Mouse (Mus musculus) spleen, postnatal 36 days (tissue): ENCODE measurements around the gene Tmem129.

Source experiments
- DNase-seq, 2 experiments: peaks; one replicate each; pipeline ENCODE4 v3.0.0; 2022; ENCODE audit warnings: low spot score in 2 of 2, mixed read lengths in 1 of 2

Gene Tmem129

DNA sequence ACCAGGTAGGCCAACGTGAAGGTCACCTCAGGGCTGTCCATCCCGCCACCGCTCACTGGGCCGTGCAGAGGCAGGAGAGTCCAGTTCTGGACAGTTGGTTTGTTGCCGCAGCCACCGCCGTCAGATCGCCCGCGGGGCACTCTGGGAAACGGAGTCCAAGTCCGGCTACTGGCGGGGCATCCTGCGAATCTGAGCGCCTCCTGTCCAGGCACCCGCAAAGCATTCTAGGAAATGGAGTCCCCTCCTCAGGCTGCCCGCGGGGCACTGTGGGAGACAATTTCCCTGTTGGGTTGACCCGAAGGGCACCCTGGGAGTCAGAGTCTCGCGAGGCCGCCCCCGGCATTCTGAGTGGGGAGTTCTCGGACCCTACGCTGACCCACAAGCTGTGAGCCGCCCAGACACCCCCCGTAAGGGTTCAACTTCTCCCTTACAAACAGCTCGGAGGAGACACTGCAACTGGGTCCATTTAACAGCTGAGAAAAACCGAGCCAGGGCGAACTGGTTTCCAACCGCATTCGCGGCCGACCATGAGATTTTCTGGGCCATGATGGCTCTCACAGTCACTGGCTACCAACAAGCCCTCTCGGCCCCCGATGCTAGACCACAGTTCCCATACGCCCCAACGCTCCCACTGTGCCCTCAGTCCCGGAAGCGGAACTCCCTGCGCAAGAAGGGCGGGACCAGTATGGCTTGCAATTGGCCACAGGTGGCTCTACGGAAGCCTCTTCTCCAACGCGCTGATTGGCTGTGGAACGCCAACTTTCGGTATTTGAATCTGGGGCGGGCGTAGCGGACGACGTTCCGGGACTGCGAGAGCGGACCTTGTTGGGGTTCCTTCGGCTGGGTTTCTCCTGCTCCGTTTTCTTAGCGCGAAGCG, at the start of gene Tmem129, which contains the start of gene Tacc3:
Gene Tmem129 (minus strand): TSS at position 630 of the 877 bp plus-strand sequence.
Gene Tacc3 (plus strand): TSS at position 342 of the 877 bp plus-strand sequence.
- DNase-seq, result peak; percentile 99

- DNase-seq, result no peak
These were observed 48.9 kb upstream of the Tmem129 start for GRCm38 (mm10) chr5:33707163-33707562.

- DNase-seq, result no peak
These were observed 48.1 kb upstream of the Tmem129 start for GRCm38 (mm10) chr5:33706350-33706629.

GRCm38 (mm10) chr5:33705612-33706349, 47.6 kb upstream of the Tmem129 start:
- no peak for DNase-seq

DNA sequence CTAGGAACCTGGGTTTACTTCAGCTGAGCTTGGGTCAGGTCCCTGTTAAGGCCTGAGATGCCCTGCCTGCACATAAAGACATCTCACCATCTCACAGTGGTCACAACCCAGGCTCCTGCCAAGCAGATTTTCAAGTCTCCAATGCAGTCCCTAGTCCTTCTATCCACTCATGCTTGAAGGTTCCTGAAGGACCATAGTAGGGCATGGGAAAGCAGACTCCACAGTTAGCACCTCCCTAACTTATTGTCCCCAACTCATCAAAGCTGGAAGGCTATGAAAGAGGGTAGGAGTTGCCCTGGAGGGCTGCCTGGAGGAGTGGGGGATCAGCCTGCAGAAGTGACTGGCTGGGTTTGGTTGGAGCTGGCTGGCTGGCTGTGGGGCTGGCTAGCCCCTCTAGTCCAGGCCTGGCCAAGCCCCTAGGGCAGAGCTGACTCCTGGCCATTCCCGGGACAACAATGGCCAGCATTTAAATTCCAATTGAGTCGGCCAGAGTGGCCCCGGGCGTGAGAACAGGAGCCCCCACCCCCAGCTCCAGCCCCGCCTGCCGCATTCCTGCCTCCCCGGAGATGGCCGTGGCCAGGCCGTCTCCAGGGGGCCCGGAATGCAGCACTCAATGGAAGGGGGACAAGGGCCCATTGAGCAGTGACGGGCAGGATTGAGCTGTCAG, 46.9 kb upstream of the Tmem129 start:
- no peak for DNase-seq

DNA sequence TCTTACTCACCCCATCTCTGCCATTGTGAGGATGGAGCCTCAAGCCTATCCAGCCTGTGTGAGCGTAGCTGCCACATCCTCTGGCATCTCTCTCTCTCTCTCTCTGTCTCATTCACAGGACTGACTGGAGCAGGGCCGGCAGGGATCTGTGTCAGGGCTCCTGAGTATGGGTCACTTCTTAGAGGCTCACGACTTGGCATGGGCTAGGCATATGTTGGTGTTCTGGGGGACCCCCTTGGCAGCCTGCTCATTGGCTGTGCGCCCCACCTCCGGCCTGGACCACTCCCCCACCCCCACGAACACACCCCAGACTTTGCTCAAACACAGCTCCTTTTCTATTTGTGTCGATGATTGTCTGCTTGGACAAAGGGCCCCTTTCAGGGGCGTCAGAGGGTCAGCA, 45.8 kb upstream of the Tmem129 start:
- DNase-seq, result no peak

DNA sequence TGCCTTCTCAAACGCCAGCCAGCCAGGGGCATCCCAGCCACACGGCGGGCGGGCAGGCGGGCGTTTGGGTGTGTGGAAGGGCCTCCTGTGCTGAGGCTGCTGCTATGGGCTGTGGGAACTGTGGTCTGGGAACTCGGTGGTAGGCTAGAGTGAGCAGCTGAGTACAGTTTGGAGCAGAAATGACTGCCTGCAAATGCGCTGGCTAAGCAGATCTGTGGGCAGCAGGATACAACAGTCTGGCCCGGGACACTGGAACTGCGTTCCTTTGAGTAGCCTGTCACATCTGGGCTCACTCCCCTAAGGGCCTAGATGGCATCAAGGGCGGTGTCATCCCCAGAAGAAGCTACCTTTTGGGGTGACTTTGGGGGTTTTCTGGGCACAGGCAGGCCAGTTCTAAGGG, 43.6 kb upstream of the Tmem129 start:
- DNase-seq, result no peak

DNA sequence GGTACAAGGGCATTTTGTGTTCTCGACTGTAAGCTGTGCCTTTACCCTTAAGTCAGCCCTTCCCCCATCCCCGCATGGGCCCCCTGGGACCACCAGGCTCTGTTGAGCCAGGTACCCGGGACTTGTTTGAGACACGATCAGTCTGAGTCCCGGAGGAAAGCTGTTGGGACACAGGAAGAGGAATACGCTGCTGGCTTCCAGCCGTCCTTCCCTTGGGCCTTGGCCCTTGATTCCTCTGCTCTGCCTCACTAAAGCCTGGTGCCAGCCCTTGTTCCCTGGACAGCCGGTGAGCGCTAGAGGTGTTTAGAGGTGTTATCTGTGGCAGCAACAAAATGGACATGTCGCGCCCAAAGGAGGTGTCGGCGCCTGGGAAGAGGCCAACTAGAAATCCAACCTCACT, 41.8 kb upstream of the Tmem129 start:
- DNase-seq, result no peak

GRCm38 (mm10) chr5:33698669-33699068, 40.5 kb upstream of the Tmem129 start:
- no peak for DNase-seq

- no peak for DNase-seq
These were observed 39.8 kb upstream of the Tmem129 start for GRCm38 (mm10) chr5:33697947-33698512.

- DNase-seq, result no peak
These were observed 39.3 kb upstream of the Tmem129 start for GRCm38 (mm10) chr5:33697534-33697933.

- DNase-seq, result no peak
These were observed 38.2 kb upstream of the Tmem129 start for GRCm38 (mm10) chr5:33696430-33696829.

GRCm38 (mm10) chr5:33695718-33696121, 37.5 kb upstream of the Tmem129 start:
- no peak for DNase-seq

GRCm38 (mm10) chr5:33694848-33695717, 36.9 kb upstream of the Tmem129 start:
- DNase-seq, result peak in 1 of 2 experiments; percentile 17

- DNase-seq, result no peak
These were observed 36.2 kb upstream of the Tmem129 start for GRCm38 (mm10) chr5:33694461-33694847.

DNA sequence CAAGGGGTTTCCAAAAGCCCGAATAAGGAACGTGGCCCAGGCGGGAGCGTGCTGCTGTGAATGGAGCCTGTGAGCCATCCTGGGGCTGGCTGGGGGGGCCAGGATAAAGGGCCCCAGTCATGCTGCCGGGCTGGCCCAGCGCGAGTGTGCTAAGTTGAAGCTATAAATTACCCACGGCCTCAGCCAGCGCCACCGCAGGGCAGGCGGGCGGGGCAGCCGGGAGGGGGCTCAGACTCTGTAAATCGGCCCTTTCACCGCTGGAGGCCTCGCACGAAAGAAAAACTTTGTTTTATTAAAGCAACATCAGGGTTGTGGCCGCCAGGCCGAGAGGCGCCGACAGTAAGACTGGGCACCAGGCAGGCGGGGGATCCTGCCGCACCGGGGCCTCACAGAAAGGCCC, 34.2 kb upstream of the Tmem129 start:
- DNase-seq, result no peak

DNA sequence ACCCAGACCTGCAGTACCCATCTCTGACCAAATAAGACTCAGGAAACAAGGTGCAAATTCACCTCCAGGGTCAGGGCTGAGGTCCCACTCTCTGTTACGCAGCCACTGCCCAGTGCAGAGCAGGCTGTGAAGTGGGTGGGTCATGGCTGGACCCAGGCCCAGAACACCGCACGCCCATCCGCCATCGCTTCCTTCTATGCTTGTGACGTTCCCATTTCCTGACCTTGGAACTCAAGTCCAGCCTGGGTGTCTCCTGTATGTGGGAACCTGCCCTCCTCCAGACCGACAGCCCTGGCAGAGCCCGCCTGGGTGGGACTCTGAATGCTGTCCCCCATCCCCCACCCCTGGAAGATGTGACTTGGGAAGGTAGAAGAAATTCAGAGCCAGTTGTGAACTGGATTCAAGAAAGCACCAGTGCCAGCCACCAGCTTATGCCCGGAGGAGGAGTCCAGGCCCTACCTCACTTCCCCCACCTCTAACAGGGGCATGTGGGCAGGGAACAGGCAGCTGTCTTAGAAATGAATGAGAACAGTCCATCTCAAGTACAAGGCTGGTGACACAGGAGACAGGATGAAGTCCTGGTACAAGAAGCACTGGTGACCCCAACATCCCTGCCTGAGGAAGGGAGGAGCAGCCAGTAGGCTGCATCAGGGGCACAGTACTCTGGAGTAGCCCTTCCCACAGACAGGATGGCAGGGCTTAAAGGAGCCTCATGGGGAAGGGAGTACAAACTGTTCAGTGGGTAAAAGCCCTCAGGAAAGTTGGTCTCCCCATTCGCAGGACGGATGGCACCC, 31.8 kb upstream of the Tmem129 start:
- DNase-seq, result no peak

DNA sequence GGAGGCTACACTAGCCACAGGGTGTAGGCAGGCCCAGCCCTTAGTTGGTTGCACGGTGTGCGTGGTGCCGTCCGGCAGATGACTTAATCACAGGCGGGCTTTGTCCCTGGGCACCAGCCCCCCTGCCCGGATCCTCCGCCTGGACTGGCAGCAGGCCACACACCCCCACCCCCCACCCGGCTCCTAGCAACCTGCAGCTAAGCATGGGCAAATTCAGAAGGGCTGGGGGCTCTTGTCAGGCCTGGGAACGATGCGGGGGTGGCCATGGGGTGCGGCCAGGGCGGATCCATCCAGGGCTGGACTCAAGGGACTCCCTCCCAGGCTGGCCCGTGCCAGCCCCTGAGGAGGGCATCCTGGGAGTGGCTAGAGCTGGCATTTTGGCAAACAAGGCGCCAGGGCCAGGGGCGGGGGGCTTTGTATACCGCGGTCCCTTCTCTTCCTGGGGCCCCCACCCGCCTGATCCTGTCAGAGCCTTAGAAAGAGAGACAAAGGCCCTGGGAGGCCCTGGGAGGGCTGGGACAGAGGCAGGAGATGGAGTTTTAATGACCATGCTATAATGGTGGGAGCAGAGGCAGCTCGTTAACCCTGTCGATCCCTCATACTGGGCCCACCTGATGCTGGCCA, 31.1 kb upstream of the Tmem129 start:
- no peak for DNase-seq

- no peak for DNase-seq
These were observed 30.3 kb upstream of the Tmem129 start for GRCm38 (mm10) chr5:33688278-33689220.
